Mouse (Mus musculus): Measurements from ENCODE around the gene Scyl2.

DNA sequence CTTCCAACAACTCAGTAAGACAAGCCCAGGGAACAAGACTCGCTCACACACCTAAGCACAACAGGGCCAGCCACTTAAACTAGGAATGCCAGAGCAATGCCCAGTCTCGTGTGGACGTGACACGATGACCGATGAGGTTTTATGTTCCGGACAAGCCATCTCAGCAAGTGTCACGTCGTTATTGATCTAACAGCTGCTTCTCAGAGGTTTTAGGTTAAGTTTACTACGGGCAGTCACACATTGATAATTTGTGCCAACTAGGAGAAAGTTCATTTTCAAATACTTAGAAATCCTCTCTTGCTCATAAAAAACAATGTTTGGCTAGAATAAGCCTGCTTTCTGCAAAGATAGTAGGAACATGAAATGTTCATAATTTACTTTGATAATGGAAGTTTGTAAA, 39.2 kb downstream of the Scyl2 start:
- TF ChIP-seq CTCF (IDR thresholded peaks at IDR 0.05) = no peak
- no peak for TF ChIP-seq POLR2A (IDR thresholded peaks at IDR 0.05; ENCODE audit: insufficient read depth, low read depth, low read length)
